Mouse (Mus musculus) liver, embryonic 13.5 days (tissue): ENCODE results near the gene Shisa6. TPM values are rescaled to one million over a fixed set of nuclear protein-coding genes. Genes with fewer than 3 reads are reported as not detected.
A peak's percentile ranks its signal among the peaks of the same experiment; 100 is the strongest.

ENCODE experiments used
- ATAC-seq: fragments of 200-750 bp; cut with Nextera tagmentation; 2 replicates; pipeline ENCODE4 v1.8.0; 2017; ENCODE audit warnings: low read depth, mild to moderate bottlenecking, moderate number of reproducible peaks, moderate library complexity
- DNase-seq: peaks from one replicate; pipeline ENCODE4 v3.0.0; 2022
- H3K27ac ChIP-seq: fragments of 300-500 bp; sonication (generic); 2 replicates; pipeline ENCODE4 v1.5.1; 2015; ENCODE audit warnings: moderate library complexity, mild to moderate bottlenecking, inconsistent platforms
- H3K27me3 ChIP-seq: fragments of 300-500 bp; sonication (generic); 2 replicates; pipeline ENCODE4 v1.6.1; 2015; ENCODE audit warnings: mild to moderate bottlenecking, inconsistent platforms
- H3K36me3 ChIP-seq: fragments of 300-500 bp; sonication (generic); 2 replicates; pipeline ENCODE4 v1.6.1; 2015; ENCODE audit warnings: mild to moderate bottlenecking, inconsistent platforms
- H3K4me1 ChIP-seq: fragments of 300-500 bp; sonication (generic); replicated peaks from 2 replicates; pipeline ENCODE4 v1.6.1; 2015; ENCODE audit warnings: inconsistent platforms
- H3K4me2 ChIP-seq: fragments of 300-500 bp; sonication (generic); 2 replicates; pipeline ENCODE4 v1.6.1; 2015; ENCODE audit warnings: inconsistent platforms, mild to moderate bottlenecking, moderate library complexity
- H3K4me3 ChIP-seq: fragments of 300-500 bp; sonication (generic); replicated peaks from 2 replicates; pipeline ENCODE4 v1.5.1; 2015; ENCODE audit warnings: mild to moderate bottlenecking, inconsistent platforms
- H3K9ac ChIP-seq: fragments of 300-500 bp; sonication (generic); 2 replicates; pipeline ENCODE4 v1.6.1; 2015; ENCODE audit warnings: mild to moderate bottlenecking, inconsistent platforms
- H3K9me3 ChIP-seq: fragments of 300-500 bp; sonication (generic); replicated peaks from 2 replicates; pipeline ENCODE4 v1.6.1; 2016; ENCODE audit warnings: inconsistent platforms
- WGBS: fragments of 180-500 bp; shearing (Covaris S2); methylation state at CpG from one replicate; pipeline ENCODE4 v1.1.7; 2015; ENCODE audit not compliant: insufficient replicate concordance; 5-methylcytosine and 5-hydroxymethylcytosine counted together
- polyA plus RNA-seq: library from polyadenylated mRNA; unstranded; fragments of >200 nt; fragmentation: Nextera tagmentation; extraction: Ambion mirVana; gene quantifications from 2 replicates; pipeline ENCODE4 v1.2.1, GENCODE M21; 2015

Shisa6 gene
- polyA plus RNA-seq, 1 experiment from 2014 or later = not detected

- Histone ChIP-seq H3K4me3 (no peak overlapping the region), H3K4me2 (no peak overlapping the region), H3K27ac (no peak overlapping the region), H3K27me3 (no peaks in the 10 kb centered on the region), H3K9me3 (peaks cover 4% of the 10 kb centered on the region; the same call in 1 of the 2 replicates), H3K4me1 (no peaks in the 10 kb centered on the region), H3K9ac (no peak overlapping the region), H3K36me3 (no peaks in the 10 kb centered on the region)
- no peak for ATAC-seq
- WGBS = 53% methylated on average over 3 of the region's 3 CpGs
- DNase-seq = no peak
These were observed 307.3 kb downstream of the Shisa6 start for GRCm38 (mm10) chr11:66218469-66218868.

- H3K36me3 ChIP-seq = no peaks in the 10 kb centered on the region
- ATAC-seq = no peak
- 51% methylated on average over 3 of the region's 3 CpGs for WGBS
- no peaks in the 10 kb centered on the region for H3K9me3 ChIP-seq
- no peak overlapping the region for H3K4me2 ChIP-seq
- H3K4me1 ChIP-seq = no peaks in the 10 kb centered on the region
- no peak overlapping the region for H3K9ac ChIP-seq
- H3K27ac ChIP-seq = no peak overlapping the region
- H3K4me3 ChIP-seq = no peak overlapping the region
- no peak for DNase-seq
- no peaks in the 10 kb centered on the region for H3K27me3 ChIP-seq
These were observed 337.0 kb downstream of the Shisa6 start for GRCm38 (mm10) chr11:66188627-66189287.

GRCm38 (mm10) chr11:66188146-66188545 lies 337.6 kb downstream of the Shisa6 start:
- 56% methylated on average over 2 of the region's 2 CpGs for WGBS
- no peaks in the 10 kb centered on the region for H3K36me3 ChIP-seq
- no peak overlapping the region for H3K4me3 ChIP-seq

GRCm38 (mm10) chr11:66177781-66178180 lies 348.0 kb downstream of the Shisa6 start:
- no peak overlapping the region for H3K27ac ChIP-seq
- DNase-seq (no peak), ATAC-seq (no peak)
- WGBS = 44% methylated on average over 2 of the region's 2 CpGs
- H3K27me3 ChIP-seq = no peaks in the 10 kb centered on the region
- H3K9ac ChIP-seq = no peak overlapping the region
- H3K4me2 ChIP-seq = no peak overlapping the region
- no peaks in the 10 kb centered on the region for H3K36me3 ChIP-seq
- H3K4me1 ChIP-seq = no peaks in the 10 kb centered on the region
- no peaks in the 10 kb centered on the region for H3K9me3 ChIP-seq
- H3K4me3 ChIP-seq = no peak overlapping the region

More at GRCm38 (mm10) chr11:66188146-66188545, 337.6 kb downstream of the Shisa6 start:
- no peaks in the 10 kb centered on the region for H3K27me3 ChIP-seq
- H3K9ac ChIP-seq = no peak overlapping the region
- ATAC-seq (no peak), DNase-seq (no peak)
- no peaks in the 10 kb centered on the region for H3K4me1 ChIP-seq
- H3K27ac ChIP-seq = no peak overlapping the region
- H3K4me2 ChIP-seq = no peak overlapping the region
- no peaks in the 10 kb centered on the region for H3K9me3 ChIP-seq

GRCm38 (mm10) chr11:66167801-66168651 lies 357.7 kb downstream of the Shisa6 start, which contains the start of gene Dnah9:
TSS of gene Dnah9 (minus strand) at chr11:66168551.
- DNase-seq = peak; percentile 1
- H3K9me3 ChIP-seq = no peaks in the 10 kb centered on the region
- peaks cover 10% of the 10 kb centered on the region; the same call in 1 of the 2 replicates for H3K27me3 ChIP-seq
- H3K27ac ChIP-seq = no peak within 1 kb of the TSS
- no peaks in the 10 kb centered on the region for H3K4me1 ChIP-seq
- no peak within 1 kb of the TSS for H3K9ac ChIP-seq
- H3K36me3 ChIP-seq = no peaks in the 10 kb centered on the region
- H3K4me3 ChIP-seq = peak within 1 kb of the TSS; percentile 41
- peak within 1 kb of the TSS; percentile 64 for H3K4me2 ChIP-seq
- ATAC-seq = peak; percentile 48
- WGBS = 1% methylated on average over 52 of the region's 53 CpGs

- no peak for DNase-seq
- no peak for ATAC-seq
- H3K27me3 ChIP-seq = peaks cover 10% of the 10 kb centered on the region; the same call in 1 of the 2 replicates
- no peaks in the 10 kb centered on the region for H3K4me1 ChIP-seq
- no peak overlapping the region for H3K27ac ChIP-seq
- H3K4me2 ChIP-seq = no peak overlapping the region
- H3K4me3 ChIP-seq = no peak overlapping the region
- 59% methylated on average over 2 of the region's 2 CpGs for WGBS
- no peaks in the 10 kb centered on the region for H3K9me3 ChIP-seq
- H3K9ac ChIP-seq = no peak overlapping the region
- H3K36me3 ChIP-seq = no peaks in the 10 kb centered on the region
These were observed 361.7 kb downstream of the Shisa6 start for GRCm38 (mm10) chr11:66164022-66164421.
